Mouse (Mus musculus) heart, postnatal 0 days (tissue): ENCODE measurements at regions not wholly inside any gene's neighbourhood (a gene's known extent, or its start where the extent isn't known, plus 50 kb on each side); places are given as distances from the start of the nearest gene placed in this dataset.

Experiments
- CTCF ChIP-seq: IDR thresholded peaks from 2 replicates; pipeline ENCODE4 v1.5.1; 2016; ENCODE audit warnings: antibody characterized with exemption, control low read depth, low read depth
- EP300 ChIP-seq: IDR thresholded peaks from 2 replicates; pipeline ENCODE4 v1.6.1; 2016; ENCODE audit warnings: antibody characterized with exemption, low read depth

- TF ChIP-seq CTCF (no peak), EP300 (no peak)
Measured at GRCm38 (mm10) chr16:30897371-30897770, 183.9 kb downstream of the Xxylt1 start.
